14 mouse cellular contexts compared by ENCODE assay signal in the genomic region with DNA sequence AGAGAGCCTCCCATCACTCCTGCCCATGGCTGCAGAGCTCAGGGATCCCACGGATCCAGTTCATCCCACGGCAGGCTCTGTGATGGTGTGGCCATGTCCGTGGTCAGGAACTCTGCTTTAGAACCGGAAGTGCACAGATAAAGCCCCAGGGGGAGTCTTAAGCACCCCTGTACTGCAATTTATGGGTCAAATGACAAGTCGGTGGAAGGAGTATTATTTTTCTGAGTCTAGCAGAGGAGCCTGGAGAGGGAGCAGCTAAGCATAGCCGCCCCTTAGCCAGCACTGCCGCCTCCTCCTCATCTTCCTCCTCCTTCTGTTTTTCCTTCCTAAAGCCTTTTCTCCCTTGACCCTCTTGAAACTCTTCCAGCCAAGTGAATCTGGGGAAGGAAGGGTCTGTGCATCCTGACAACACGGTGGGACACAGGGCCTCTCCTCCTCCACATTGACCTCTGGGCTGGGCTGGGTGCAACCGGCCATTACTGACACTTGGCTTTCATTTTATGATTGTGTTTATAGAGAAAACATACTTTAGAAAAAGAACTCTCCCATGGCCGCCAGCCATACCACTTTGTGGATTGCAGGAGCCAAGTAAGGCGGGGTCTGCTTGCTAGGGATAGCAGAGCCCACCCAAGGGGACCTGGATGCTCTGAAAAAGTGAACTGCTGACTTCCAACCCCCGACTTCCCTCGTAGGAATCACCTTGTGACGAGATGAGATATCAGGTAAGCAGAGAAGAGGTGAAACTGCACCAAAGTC.
DNase-seq lines count a peak whose midpoint lies in the region; ATAC-seq and TF ChIP-seq lines count a peak whose summit lies in the region.
"Had no signal": no experiment of that assay in that cellular context is flagged by ENCODE, and none has a peak within 500 bp of the region (broad histone marks: within the 10 kb centered on the region; RNA-seq: fewer than 3 reads in every experiment).

No protein-coding gene starts in this region.

- no peak overlapping the region for H3K4me2 ChIP-seq in intestine, embryonic 15.5 days (replicated peaks)
- no peak overlapping the region for H3K4me2 ChIP-seq in intestine, postnatal 0 days (replicated peaks; ENCODE audit: low read depth)
- H3K4me2 ChIP-seq in neural tube, embryonic 13.5 days = no peak overlapping the region
- no peak overlapping the region for H3K4me2 ChIP-seq in neural tube, embryonic 15.5 days
- H3K4me2 ChIP-seq: heart, embryonic 11.5 days; hindbrain, embryonic 14.5 days; midbrain, embryonic 15.5 days had no signal

- 0 out of 2 replicates have a peak overlapping the region, but pooled peaks have one; percentile 13 for H3K27ac ChIP-seq in intestine, embryonic 15.5 days
- no peak overlapping the region for H3K27ac ChIP-seq in intestine, postnatal 0 days (ENCODE audit: low read depth, low read length)
- H3K27ac ChIP-seq in neural tube, embryonic 13.5 days (replicated peaks) = 0 out of 2 replicates have a peak overlapping the region, but pooled peaks have one; percentile 15
- no peak overlapping the region for H3K27ac ChIP-seq in neural tube, embryonic 15.5 days (replicated peaks)
- H3K27ac ChIP-seq: hindbrain, embryonic 14.5 days; midbrain, embryonic 15.5 days had no signal

- no peaks in the 10 kb centered on the region for H3K9me3 ChIP-seq in intestine, embryonic 15.5 days
- H3K9me3 ChIP-seq in intestine, postnatal 0 days (ENCODE audit: control insufficient read depth) = no peaks in the 10 kb centered on the region
- H3K9me3 ChIP-seq in neural tube, embryonic 13.5 days = no peaks in the 10 kb centered on the region
- no peaks in the 10 kb centered on the region for H3K9me3 ChIP-seq in neural tube, embryonic 15.5 days (replicated peaks)
- H3K9me3 ChIP-seq: midbrain, embryonic 15.5 days had no signal

- H3K4me3 ChIP-seq in intestine, embryonic 15.5 days (replicated peaks) = no peak overlapping the region
- no peak overlapping the region for H3K4me3 ChIP-seq in intestine, postnatal 0 days (ENCODE audit: low read depth, low read length)
- H3K4me3 ChIP-seq in neural tube, embryonic 13.5 days = no peak overlapping the region
- no peak overlapping the region for H3K4me3 ChIP-seq in neural tube, embryonic 15.5 days (replicated peaks)
- H3K4me3 ChIP-seq: midbrain, embryonic 15.5 days had no signal

- H3K9ac ChIP-seq in intestine, embryonic 15.5 days = no peak overlapping the region
- no peak overlapping the region for H3K9ac ChIP-seq in intestine, postnatal 0 days (ENCODE audit: low read depth, low read length)
- no peak overlapping the region for H3K9ac ChIP-seq in neural tube, embryonic 13.5 days
- no peak overlapping the region for H3K9ac ChIP-seq in neural tube, embryonic 15.5 days (replicated peaks)
- H3K9ac ChIP-seq: hindbrain, embryonic 14.5 days; midbrain, embryonic 15.5 days had no signal

- H3K27me3 ChIP-seq in intestine, embryonic 15.5 days (replicated peaks) = no peaks in the 10 kb centered on the region
- no peaks in the 10 kb centered on the region for H3K27me3 ChIP-seq in intestine, postnatal 0 days (replicated peaks; ENCODE audit: control insufficient read depth, insufficient read depth, low read length)
- no peaks in the 10 kb centered on the region for H3K27me3 ChIP-seq in neural tube, embryonic 13.5 days
- no peaks in the 10 kb centered on the region for H3K27me3 ChIP-seq in neural tube, embryonic 15.5 days (replicated peaks)
- H3K27me3 ChIP-seq: midbrain, embryonic 15.5 days had no signal

- no peak for ATAC-seq in intestine, embryonic 15.5 days
- ATAC-seq in intestine, postnatal 0 days = no peak
- ATAC-seq in neural tube, embryonic 13.5 days (ENCODE audit: low read depth) = no peak
- no peak for ATAC-seq in neural tube, embryonic 15.5 days (ENCODE audit: low FRiP score)
- ATAC-seq: midbrain, embryonic 15.5 days had no signal

- no peaks in the 10 kb centered on the region for H3K36me3 ChIP-seq in intestine, embryonic 15.5 days
- no peaks in the 10 kb centered on the region for H3K36me3 ChIP-seq in intestine, postnatal 0 days (ENCODE audit: control insufficient read depth, insufficient read depth)
- H3K36me3 ChIP-seq in neural tube, embryonic 13.5 days = no peaks in the 10 kb centered on the region
- no peaks in the 10 kb centered on the region for H3K36me3 ChIP-seq in neural tube, embryonic 15.5 days
- H3K36me3 ChIP-seq: G1E; midbrain, embryonic 15.5 days had no signal

- H3K4me1 ChIP-seq in intestine, embryonic 15.5 days (replicated peaks) = peaks cover 8% of the 10 kb centered on the region; the same call in 1 of the 2 replicates
- no peaks in the 10 kb centered on the region for H3K4me1 ChIP-seq in intestine, postnatal 0 days (replicated peaks; ENCODE audit: control insufficient read depth, insufficient read depth, low read length)
- peaks cover 5% of the 10 kb centered on the region; the same call in 1 of the 2 replicates for H3K4me1 ChIP-seq in neural tube, embryonic 13.5 days (replicated peaks)
- H3K4me1 ChIP-seq in neural tube, embryonic 15.5 days = peaks cover 5% of the 10 kb centered on the region; the same call in 1 of the 2 replicates
- H3K4me1 ChIP-seq: midbrain, embryonic 15.5 days had no signal

- DNase-seq in kidney, postnatal 4 days = peak; percentile 49 to 67
- DNase-seq in frontal cortex, postnatal 10 days (ENCODE audit: low spot score in 2 of 2) = no peak
- DNase-seq in frontal cortex, postnatal 36 days (ENCODE audit: low spot score in 2 of 2) = no peak
- DNase-seq: adrenal gland, postnatal 10 days; cerebellum, postnatal 10 days; thymus, postnatal 36 days had no signal

- 74% methylated on average over 14 of the region's 14 CpGs for WGBS in intestine, embryonic 15.5 days
- WGBS in intestine, postnatal 0 days = 72% methylated on average over 14 of the region's 14 CpGs
- 78% methylated on average over 14 of the region's 14 CpGs for WGBS in neural tube, embryonic 13.5 days
- 88% methylated on average over 14 of the region's 14 CpGs for WGBS in neural tube, embryonic 15.5 days

- TF ChIP-seq CTCF in intestine, postnatal 0 days (IDR thresholded peaks at IDR 0.05; ENCODE audit: low read depth) = no peak

Comparison
In these comparisons a context has a peak if more than half of its experiments do, and no peak if none do; other contexts are left out.
1. H3K27ac ChIP-seq: peak in intestine, embryonic 15.5 days (single experiment) and neural tube, embryonic 13.5 days (single experiment); none in intestine, postnatal 0 days (single experiment) and neural tube, embryonic 15.5 days (single experiment).
2. DNase-seq: peak in kidney, postnatal 4 days (2 of 2); none in frontal cortex, postnatal 10 days (0 of 2) and frontal cortex, postnatal 36 days (0 of 2).